Mouse (Mus musculus): ENCODE results near the gene H2al1d. TPM values are rescaled to one million over a fixed set of nuclear protein-coding genes. Genes with fewer than 3 reads are reported as not detected.
"Not testable (repeated sequence)": the region's sequence is repeated elsewhere in the genome, so short reads cannot be mapped to it uniquely, and the experiment has no call there.

The H2al1d gene
- polyA plus RNA-seq, 1 experiment from 2014 or later, result not detected

DNA sequence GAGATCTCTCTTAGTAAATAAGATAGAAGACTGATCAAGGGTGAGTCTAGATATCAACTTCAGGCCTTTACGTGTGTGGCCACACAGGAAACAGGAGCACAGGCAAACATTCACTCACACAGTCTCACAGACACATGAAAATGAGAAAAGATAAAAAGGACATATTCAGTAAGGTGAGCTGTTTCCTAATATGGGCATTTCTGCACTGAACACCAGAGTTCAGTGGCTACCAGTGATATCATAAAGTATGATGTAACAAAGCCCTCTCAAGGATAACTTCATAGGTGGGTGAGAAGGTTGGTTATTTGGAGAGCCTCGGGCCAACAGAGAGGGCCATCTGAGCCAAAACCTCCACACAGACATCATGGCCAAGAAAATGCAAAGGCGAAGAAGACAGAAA lies 9.7 kb upstream of the H2al1d start, which contains the start of gene H2al1a:
H2al1a (plus strand) TSS at position 301 of the 400 bp plus-strand sequence.
- H3K27ac ChIP-seq (ENCODE audit: low read depth, low read length); H3K9me3 ChIP-seq (replicated peaks; ENCODE audit: control insufficient read depth, low read length); H3K4me2 ChIP-seq (ENCODE audit: low read length); H3K27me3 ChIP-seq (replicated peaks; ENCODE audit: control insufficient read depth, insufficient read depth, low read length); H3K4me3 ChIP-seq (ENCODE audit: low read depth, low read length); H3K9ac ChIP-seq (ENCODE audit: low read length); ATAC-seq; DNase-seq (ENCODE audit: low spot score); H3K36me3 ChIP-seq (ENCODE audit: control insufficient read depth, insufficient read depth, low read length); H3K4me1 ChIP-seq (ENCODE audit: control insufficient read depth, insufficient read depth, low read length): not testable (repeated sequence)
- WGBS, result no CpG with 5 or more reads among the region's 3 CpGs

DNA sequence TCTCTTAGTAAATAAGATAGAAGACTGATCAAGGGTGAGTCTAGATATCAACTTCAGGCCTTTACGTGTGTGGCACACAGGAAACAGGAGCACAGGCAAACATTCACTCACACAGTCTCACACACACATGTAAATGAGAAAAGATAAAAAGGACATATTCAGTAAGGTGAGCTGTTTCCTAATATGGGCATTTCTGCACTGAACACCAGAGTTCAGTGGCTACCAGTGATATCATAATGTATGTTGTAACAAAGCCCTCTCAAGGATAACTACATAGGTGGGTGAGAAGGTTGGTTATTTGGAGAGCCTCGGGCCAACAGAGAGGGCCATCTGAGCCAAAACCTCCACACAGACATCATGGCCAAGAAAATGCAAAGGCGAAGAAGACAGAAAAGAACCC lies 6.5 kb upstream of the H2al1d start, which contains the start of gene H2al1b:
H2al1b (plus strand) TSS at position 301 of the 400 bp plus-strand sequence.
- H3K9ac ChIP-seq (ENCODE audit: low read length); H3K4me1 ChIP-seq (ENCODE audit: control insufficient read depth, insufficient read depth, low read length); H3K36me3 ChIP-seq (ENCODE audit: control insufficient read depth, insufficient read depth, low read length); H3K27me3 ChIP-seq (replicated peaks; ENCODE audit: control insufficient read depth, insufficient read depth, low read length); ATAC-seq; H3K9me3 ChIP-seq (replicated peaks; ENCODE audit: control insufficient read depth, low read length); H3K4me3 ChIP-seq (ENCODE audit: low read depth, low read length); DNase-seq (ENCODE audit: low spot score); H3K27ac ChIP-seq (ENCODE audit: low read depth, low read length); H3K4me2 ChIP-seq (ENCODE audit: low read length): not testable (repeated sequence)
- WGBS, result 85% methylated on average over 1 of the region's 3 CpGs

DNA sequence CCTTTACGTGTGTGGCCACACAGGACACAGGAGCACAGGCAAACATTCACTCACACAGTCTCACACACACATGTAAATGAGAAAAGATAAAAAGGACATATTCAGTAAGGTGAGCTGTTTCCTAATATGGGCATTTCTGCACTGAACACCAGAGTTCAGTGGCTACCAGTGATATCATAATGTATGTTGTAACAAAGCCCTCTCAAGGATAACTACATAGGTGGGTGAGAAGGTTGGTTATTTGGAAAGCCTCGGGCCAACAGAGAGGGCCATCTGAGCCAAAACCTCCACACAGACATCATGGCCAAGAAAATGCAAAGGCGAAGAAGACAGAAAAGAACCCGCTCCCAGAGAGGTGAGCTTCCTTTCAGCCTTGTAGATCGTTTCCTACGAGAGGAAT lies 3.3 kb upstream of the H2al1d start, which contains the start of gene H2al1c:
H2al1c (plus strand) TSS at position 301 of the 400 bp plus-strand sequence.
- ATAC-seq; H3K9me3 ChIP-seq (replicated peaks; ENCODE audit: control insufficient read depth, low read length); H3K9ac ChIP-seq (ENCODE audit: low read length); H3K27me3 ChIP-seq (replicated peaks; ENCODE audit: control insufficient read depth, insufficient read depth, low read length); H3K36me3 ChIP-seq (ENCODE audit: control insufficient read depth, insufficient read depth, low read length); DNase-seq (ENCODE audit: low spot score); H3K4me2 ChIP-seq (ENCODE audit: low read length); H3K4me1 ChIP-seq (ENCODE audit: control insufficient read depth, insufficient read depth, low read length); H3K27ac ChIP-seq (ENCODE audit: low read depth, low read length); H3K4me3 ChIP-seq (ENCODE audit: low read depth, low read length): not testable (repeated sequence)
- 75% methylated on average over 1 of the region's 6 CpGs for WGBS

DNA sequence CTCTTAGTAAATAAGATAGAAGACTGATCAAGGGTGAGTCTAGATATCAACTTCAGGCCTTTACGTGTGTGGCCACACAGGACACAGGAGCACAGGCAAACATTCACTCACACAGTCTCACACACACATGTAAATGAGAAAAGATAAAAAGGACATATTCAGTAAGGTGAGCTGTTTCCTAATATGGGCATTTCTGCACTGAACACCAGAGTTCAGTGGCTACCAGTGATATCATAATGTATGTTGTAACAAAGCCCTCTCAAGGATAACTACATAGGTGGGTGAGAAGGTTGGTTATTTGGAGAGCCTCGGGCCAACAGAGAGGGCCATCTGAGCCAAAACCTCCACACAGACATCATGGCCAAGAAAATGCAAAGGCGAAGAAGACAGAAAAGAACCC lies 3.0 kb downstream of the H2al1d start, which contains the start of gene H2al1e:
H2al1e (plus strand) TSS at position 301 of the 400 bp plus-strand sequence.
- DNase-seq (ENCODE audit: low spot score); H3K36me3 ChIP-seq (ENCODE audit: control insufficient read depth, insufficient read depth, low read length); H3K27ac ChIP-seq (ENCODE audit: low read depth, low read length); H3K4me2 ChIP-seq (ENCODE audit: low read length); H3K4me1 ChIP-seq (ENCODE audit: control insufficient read depth, insufficient read depth, low read length); H3K4me3 ChIP-seq (ENCODE audit: low read depth, low read length); H3K9ac ChIP-seq (ENCODE audit: low read length); H3K9me3 ChIP-seq (replicated peaks; ENCODE audit: control insufficient read depth, low read length); H3K27me3 ChIP-seq (replicated peaks; ENCODE audit: control insufficient read depth, insufficient read depth, low read length); ATAC-seq: not testable (repeated sequence)
- WGBS, result no CpG with 5 or more reads among the region's 3 CpGs

DNA sequence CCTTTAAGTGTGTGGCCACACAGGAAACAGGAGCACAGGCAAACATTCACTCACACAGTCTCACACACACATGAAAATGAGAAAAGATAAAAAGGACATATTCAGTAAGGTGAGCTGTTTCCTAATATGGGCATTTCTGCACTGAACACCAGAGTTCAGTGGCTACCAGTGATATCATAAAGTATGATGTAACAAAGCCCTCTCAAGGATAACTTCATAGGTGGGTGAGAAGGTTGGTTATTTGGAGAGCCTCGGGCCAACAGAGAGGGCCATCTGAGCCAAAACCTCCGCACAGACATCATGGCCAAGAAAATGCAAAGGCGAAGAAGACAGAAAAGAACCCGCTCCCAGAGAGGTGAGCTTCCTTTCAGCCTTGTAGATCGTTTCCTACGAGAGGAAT lies 6.2 kb downstream of the H2al1d start, which contains the start of gene H2al1f:
H2al1f (plus strand) TSS at position 301 of the 400 bp plus-strand sequence.
- H3K9ac ChIP-seq (ENCODE audit: low read length); ATAC-seq; H3K27me3 ChIP-seq (replicated peaks; ENCODE audit: control insufficient read depth, insufficient read depth, low read length); H3K4me2 ChIP-seq (ENCODE audit: low read length); H3K4me1 ChIP-seq (ENCODE audit: control insufficient read depth, insufficient read depth, low read length); DNase-seq (ENCODE audit: low spot score); H3K9me3 ChIP-seq (replicated peaks; ENCODE audit: control insufficient read depth, low read length); H3K27ac ChIP-seq (ENCODE audit: low read depth, low read length); H3K36me3 ChIP-seq (ENCODE audit: control insufficient read depth, insufficient read depth, low read length); H3K4me3 ChIP-seq (ENCODE audit: low read depth, low read length): not testable (repeated sequence)
- no CpG with 5 or more reads among the region's 6 CpGs for WGBS

DNA sequence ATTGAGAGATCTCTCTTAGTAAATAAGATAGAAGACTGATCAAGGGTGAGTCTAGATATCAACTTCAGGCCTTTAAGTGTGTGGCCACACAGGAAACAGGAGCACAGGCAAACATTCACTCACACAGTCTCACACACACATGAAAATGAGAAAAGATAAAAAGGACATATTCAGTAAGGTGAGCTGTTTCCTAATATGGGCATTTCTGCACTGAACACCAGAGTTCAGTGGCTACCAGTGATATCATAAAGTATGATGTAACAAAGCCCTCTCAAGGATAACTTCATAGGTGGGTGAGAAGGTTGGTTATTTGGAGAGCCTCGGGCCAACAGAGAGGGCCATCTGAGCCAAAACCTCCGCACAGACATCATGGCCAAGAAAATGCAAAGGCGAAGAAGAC lies 9.3 kb downstream of the H2al1d start, which contains the start of gene H2al1g:
H2al1g (plus strand) TSS at position 301 of the 400 bp plus-strand sequence.
- not testable (repeated sequence) for DNase-seq (ENCODE audit: low spot score); H3K9me3 ChIP-seq (replicated peaks; ENCODE audit: control insufficient read depth, low read length); H3K9ac ChIP-seq (ENCODE audit: low read length); H3K36me3 ChIP-seq (ENCODE audit: control insufficient read depth, insufficient read depth, low read length); H3K4me3 ChIP-seq (ENCODE audit: low read depth, low read length); H3K27ac ChIP-seq (ENCODE audit: low read depth, low read length); ATAC-seq; H3K27me3 ChIP-seq (replicated peaks; ENCODE audit: control insufficient read depth, insufficient read depth, low read length); H3K4me1 ChIP-seq (ENCODE audit: control insufficient read depth, insufficient read depth, low read length); H3K4me2 ChIP-seq (ENCODE audit: low read length)
- no CpG with 5 or more reads among the region's 3 CpGs for WGBS

DNA sequence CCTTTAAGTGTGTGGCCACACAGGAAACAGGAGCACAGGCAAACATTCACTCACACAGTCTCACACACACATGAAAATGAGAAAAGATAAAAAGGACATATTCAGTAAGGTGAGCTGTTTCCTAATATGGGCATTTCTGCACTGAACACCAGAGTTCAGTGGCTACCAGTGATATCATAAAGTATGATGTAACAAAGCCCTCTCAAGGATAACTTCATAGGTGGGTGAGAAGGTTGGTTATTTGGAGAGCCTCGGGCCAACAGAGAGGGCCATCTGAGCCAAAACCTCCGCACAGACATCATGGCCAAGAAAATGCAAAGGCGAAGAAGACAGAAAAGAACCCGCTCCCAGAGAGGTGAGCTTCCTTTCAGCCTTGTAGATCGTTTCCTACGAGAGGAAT lies 12.6 kb downstream of the H2al1d start, which contains the start of gene H2al1h:
H2al1h (plus strand) TSS at position 301 of the 400 bp plus-strand sequence.
- WGBS, result no CpG with 5 or more reads among the region's 6 CpGs
- not testable (repeated sequence) for H3K27ac ChIP-seq (ENCODE audit: low read depth, low read length); H3K4me1 ChIP-seq (ENCODE audit: control insufficient read depth, insufficient read depth, low read length); H3K27me3 ChIP-seq (replicated peaks; ENCODE audit: control insufficient read depth, insufficient read depth, low read length); ATAC-seq; H3K4me2 ChIP-seq (ENCODE audit: low read length); H3K9me3 ChIP-seq (replicated peaks; ENCODE audit: control insufficient read depth, low read length); H3K36me3 ChIP-seq (ENCODE audit: control insufficient read depth, insufficient read depth, low read length); H3K4me3 ChIP-seq (ENCODE audit: low read depth, low read length); DNase-seq (ENCODE audit: low spot score); H3K9ac ChIP-seq (ENCODE audit: low read length)

DNA sequence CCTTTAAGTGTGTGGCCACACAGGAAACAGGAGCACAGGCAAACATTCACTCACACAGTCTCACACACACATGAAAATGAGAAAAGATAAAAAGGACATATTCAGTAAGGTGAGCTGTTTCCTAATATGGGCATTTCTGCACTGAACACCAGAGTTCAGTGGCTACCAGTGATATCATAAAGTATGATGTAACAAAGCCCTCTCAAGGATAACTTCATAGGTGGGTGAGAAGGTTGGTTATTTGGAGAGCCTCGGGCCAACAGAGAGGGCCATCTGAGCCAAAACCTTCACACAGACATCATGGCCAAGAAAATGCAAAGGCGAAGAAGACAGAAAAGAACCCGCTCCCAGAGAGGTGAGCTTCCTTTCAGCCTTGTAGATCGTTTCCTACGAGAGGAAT lies 15.7 kb downstream of the H2al1d start, which contains the start of gene H2al1i:
H2al1i (plus strand) TSS at position 301 of the 400 bp plus-strand sequence.
- DNase-seq (ENCODE audit: low spot score); H3K9ac ChIP-seq (ENCODE audit: low read length); H3K27ac ChIP-seq (ENCODE audit: low read depth, low read length); H3K36me3 ChIP-seq (ENCODE audit: control insufficient read depth, insufficient read depth, low read length); H3K4me1 ChIP-seq (ENCODE audit: control insufficient read depth, insufficient read depth, low read length); ATAC-seq; H3K4me3 ChIP-seq (ENCODE audit: low read depth, low read length); H3K4me2 ChIP-seq (ENCODE audit: low read length); H3K27me3 ChIP-seq (replicated peaks; ENCODE audit: control insufficient read depth, insufficient read depth, low read length); H3K9me3 ChIP-seq (replicated peaks; ENCODE audit: control insufficient read depth, low read length): not testable (repeated sequence)
- WGBS, result no CpG with 5 or more reads among the region's 5 CpGs

DNA sequence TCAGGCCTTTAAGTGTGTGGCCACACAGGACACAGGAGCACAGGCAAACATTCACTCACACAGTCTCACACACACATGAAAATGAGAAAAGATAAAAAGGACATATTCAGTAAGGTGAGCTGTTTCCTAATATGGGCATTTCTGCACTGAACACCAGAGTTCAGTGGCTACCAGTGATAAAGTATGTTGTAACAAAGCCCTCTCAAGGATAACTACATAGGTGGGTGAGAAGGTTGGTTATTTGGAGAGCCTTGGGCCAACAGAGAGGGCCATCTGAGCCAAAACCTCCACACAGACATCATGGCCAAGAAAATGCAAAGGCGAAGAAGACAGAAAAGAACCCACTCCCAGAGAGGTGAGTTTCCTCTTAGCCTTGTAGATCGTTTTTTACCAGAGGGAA lies 18.9 kb downstream of the H2al1d start, which contains the start of gene H2al1j:
H2al1j (plus strand) TSS at position 301 of the 400 bp plus-strand sequence.
- DNase-seq (ENCODE audit: low spot score); H3K27me3 ChIP-seq (replicated peaks; ENCODE audit: control insufficient read depth, insufficient read depth, low read length); H3K9ac ChIP-seq (ENCODE audit: low read length); H3K27ac ChIP-seq (ENCODE audit: low read depth, low read length); H3K9me3 ChIP-seq (replicated peaks; ENCODE audit: control insufficient read depth, low read length); H3K36me3 ChIP-seq (ENCODE audit: control insufficient read depth, insufficient read depth, low read length); H3K4me3 ChIP-seq (ENCODE audit: low read depth, low read length); H3K4me1 ChIP-seq (ENCODE audit: control insufficient read depth, insufficient read depth, low read length); H3K4me2 ChIP-seq (ENCODE audit: low read length); ATAC-seq: not testable (repeated sequence)
- 89% methylated on average over 2 of the region's 2 CpGs for WGBS
